Mouse (Mus musculus): ENCODE measurements around the gene Nphp4. TPM values are rescaled to one million over a fixed set of nuclear protein-coding genes. Genes with fewer than 3 reads are reported as not detected.

Gene Nphp4
- polyA plus RNA-seq (2015; fragmentation: Nextera tagmentation; extraction: Ambion mirVana), result 4.4 and 5.2 TPM in 2 replicates

DNA sequence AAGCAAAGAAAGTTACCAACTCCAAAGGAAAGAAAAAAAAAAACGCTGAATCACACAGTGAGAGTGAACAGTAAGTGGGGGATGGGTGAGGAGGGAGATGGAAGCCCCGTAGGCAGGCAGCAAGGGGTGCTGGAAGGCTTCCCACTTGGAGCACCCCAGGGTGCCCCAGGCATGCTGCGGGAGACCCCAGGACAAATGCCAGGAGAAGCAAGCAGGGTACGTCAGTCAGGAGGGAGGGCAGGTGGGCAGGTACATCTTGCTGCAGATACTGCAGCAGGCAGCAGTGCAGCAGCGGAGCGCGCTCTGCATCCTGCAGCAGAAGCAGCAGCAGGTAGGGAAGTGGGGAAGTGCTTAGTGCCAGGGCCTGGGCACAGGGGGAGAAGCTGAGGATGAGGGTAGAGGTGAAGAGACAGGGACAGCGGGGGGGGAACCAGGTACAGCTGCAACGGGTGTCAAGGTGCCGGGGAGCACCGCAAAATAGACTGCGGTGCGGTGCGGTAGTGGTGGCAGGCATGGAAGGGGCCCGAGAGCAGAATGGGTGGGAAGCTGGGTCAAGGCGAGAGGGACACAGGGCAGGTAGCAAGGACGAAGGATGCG lies at the start of gene Nphp4:
Nphp4 (plus strand) TSS at position 280 of the 597 bp plus-strand sequence.
- peaks cover 22% of the 10 kb centered on the region for H3K4me1 ChIP-seq
- no peak for ATAC-seq
- H3K4me3 ChIP-seq, result peak within 1 kb of the TSS; percentile 74
- peaks cover 10% of the 10 kb centered on the region; the same call in 1 of the 2 replicates for H3K27me3 ChIP-seq
- WGBS, result 2% methylated on average over 18 of the region's 18 CpGs
- H3K4me2 ChIP-seq, result peak within 1 kb of the TSS; percentile 76
- H3K9me3 ChIP-seq (replicated peaks), result 0 out of 2 replicates have a peak, but pooled peaks cover 6% of the 10 kb centered on the region
- peak within 1 kb of the TSS; percentile 91 for H3K9ac ChIP-seq
- H3K36me3 ChIP-seq (ENCODE audit: poor library complexity, severe bottlenecking), result 0 out of 2 replicates have a peak, but pooled peaks cover 10% of the 10 kb centered on the region
- H3K27ac ChIP-seq, result no peak within 1 kb of the TSS

DNA sequence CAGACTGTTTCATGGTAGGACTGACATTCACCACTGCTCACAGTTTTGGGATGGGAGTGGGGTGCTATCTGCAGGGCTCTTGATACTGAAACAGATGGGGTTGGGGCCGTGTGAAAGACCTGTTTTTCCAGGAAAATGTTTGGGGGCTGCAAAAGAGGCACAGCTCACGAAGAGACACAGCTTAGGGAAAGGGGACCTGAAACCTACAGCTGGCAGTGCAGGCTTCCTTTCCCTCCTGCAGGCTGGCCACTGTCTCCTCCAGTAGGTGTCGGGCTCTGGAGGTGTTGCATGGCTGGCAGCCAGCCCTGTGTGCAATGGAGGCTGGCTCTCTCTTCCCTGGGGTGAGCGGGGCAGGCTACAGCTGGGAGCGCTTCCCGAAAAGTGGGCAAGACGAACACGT lies 48.2 kb upstream of the Nphp4 start:
- no peak for ATAC-seq
- no peak overlapping the region for H3K4me2 ChIP-seq
- H3K9me3 ChIP-seq (replicated peaks), result no peaks in the 10 kb centered on the region
- peak overlapping the region; percentile 3; the same call in 1 of the 2 replicates for H3K27ac ChIP-seq
- no peaks in the 10 kb centered on the region for H3K27me3 ChIP-seq
- H3K4me3 ChIP-seq, result no peak overlapping the region
- WGBS, result 59% methylated on average over 8 of the region's 8 CpGs
- no peak overlapping the region for H3K9ac ChIP-seq
- H3K4me1 ChIP-seq, result peaks cover 5% of the 10 kb centered on the region; the same call in 1 of the 2 replicates
- no peaks in the 10 kb centered on the region for H3K36me3 ChIP-seq (ENCODE audit: poor library complexity, severe bottlenecking)

DNA sequence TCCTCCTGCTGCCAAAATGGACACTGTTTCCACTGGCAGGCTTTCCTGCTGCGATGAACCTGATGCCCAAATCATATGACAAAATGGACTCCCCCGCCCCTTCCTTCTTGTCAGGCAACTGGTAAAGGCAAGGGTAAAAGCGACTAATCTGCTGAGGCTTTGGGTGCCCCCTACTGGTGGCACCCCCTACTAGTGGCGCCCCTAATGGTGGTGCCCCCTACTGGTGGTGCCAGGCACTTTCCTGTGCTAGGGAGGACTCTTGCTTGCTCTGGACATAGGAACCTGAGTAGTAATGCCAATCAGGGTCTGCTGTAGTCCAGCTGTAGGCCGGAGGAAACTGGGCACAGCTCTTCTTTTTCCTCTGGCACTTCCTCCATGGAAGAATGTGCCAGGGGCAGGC lies 44.2 kb upstream of the Nphp4 start:
- no peak for ATAC-seq
- H3K9ac ChIP-seq, result no peak overlapping the region
- no peak overlapping the region for H3K4me3 ChIP-seq
- no peak overlapping the region for H3K4me2 ChIP-seq
- H3K36me3 ChIP-seq (ENCODE audit: poor library complexity, severe bottlenecking), result no peaks in the 10 kb centered on the region
- H3K27ac ChIP-seq, result no peak overlapping the region
- H3K9me3 ChIP-seq (replicated peaks), result no peaks in the 10 kb centered on the region
- H3K27me3 ChIP-seq, result no peaks in the 10 kb centered on the region
- 56% methylated on average over 5 of the region's 5 CpGs for WGBS
- H3K4me1 ChIP-seq, result peaks cover 11% of the 10 kb centered on the region; the same call in 1 of the 2 replicates

DNA sequence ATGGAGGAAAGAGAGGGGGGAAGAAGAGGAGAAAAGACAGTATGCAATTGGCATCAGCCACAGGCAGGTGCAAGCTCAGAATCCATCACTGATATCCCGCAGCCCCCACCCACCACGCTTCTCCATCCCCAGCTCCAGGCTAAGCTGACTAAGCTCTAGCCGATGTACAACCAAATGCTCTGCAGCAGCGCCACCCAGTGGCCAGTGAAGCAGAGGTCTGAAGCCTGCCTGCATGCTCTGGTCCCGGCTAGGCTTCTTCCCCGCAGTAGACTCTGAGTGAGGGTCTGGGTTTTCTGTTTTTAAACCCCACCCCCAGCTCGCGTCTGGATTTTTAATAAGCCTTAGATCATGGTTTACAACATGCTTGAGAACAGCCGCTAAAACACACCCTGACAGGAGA lies 41.7 kb upstream of the Nphp4 start:
- WGBS, result 2% methylated on average over 9 of the region's 9 CpGs
- Histone ChIP-seq H3K4me1 (peaks cover 5% of the 10 kb centered on the region), H3K9me3 (replicated peaks) (no peaks in the 10 kb centered on the region), H3K36me3 (ENCODE audit: poor library complexity, severe bottlenecking) (no peaks in the 10 kb centered on the region), H3K4me2 (peak overlapping the region; percentile 62), H3K9ac (peak overlapping the region; percentile 51), H3K27ac (no peak overlapping the region), H3K4me3 (peak overlapping the region; percentile 28), H3K27me3 (no peaks in the 10 kb centered on the region)
- peak; percentile 97 for ATAC-seq

DNA sequence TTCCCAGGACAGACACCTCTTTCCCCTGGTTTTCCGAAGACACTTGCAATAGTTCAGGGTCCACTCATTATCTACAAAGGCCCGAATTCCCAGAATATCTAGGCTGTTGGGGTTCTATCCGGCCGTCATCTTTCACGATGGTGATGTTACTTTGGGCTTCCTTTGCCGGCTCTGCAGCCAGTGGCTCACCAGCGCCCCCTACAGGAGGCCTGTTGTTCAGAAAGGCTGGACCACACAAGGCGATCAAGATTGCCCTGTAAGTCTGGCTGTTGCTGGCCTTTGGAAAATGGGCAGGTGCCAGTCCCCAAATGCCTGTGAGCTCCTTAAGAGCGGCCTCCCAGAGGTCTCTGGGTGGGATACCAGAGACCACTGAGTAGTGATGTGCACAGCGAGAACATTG lies 41.3 kb upstream of the Nphp4 start:
- peak overlapping the region; percentile 62 for H3K4me2 ChIP-seq
- H3K4me1 ChIP-seq, result peaks cover 5% of the 10 kb centered on the region
- peak overlapping the region; percentile 51 for H3K9ac ChIP-seq
- 8% methylated on average over 10 of the region's 10 CpGs for WGBS
- peak; percentile 72 for ATAC-seq
- peak overlapping the region; percentile 28 for H3K4me3 ChIP-seq
- H3K9me3 ChIP-seq (replicated peaks), result no peaks in the 10 kb centered on the region
- no peak overlapping the region for H3K27ac ChIP-seq
- H3K36me3 ChIP-seq (ENCODE audit: poor library complexity, severe bottlenecking), result no peaks in the 10 kb centered on the region
- no peaks in the 10 kb centered on the region for H3K27me3 ChIP-seq

DNA sequence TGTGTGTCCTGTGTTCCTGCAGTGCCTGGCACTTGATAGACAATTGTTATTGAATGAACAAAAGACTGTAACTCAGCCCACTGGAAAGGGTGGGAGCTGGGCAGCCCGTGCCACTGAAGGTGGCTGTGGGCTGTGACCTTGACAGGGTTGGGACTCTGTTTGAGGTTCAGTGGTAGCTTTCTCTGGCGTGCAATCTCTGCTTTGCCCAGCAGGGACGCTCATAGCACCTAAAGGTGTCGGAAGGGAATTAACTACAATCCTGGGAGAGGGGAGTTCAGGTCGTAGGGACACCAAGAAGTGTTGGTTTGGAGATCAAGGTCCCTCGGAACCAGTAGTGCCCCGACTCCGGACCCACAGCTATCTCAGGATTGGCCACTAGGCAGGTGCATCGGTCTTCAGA lies 35.6 kb upstream of the Nphp4 start:
- no peak overlapping the region for H3K4me2 ChIP-seq
- 63% methylated on average over 9 of the region's 9 CpGs for WGBS
- ATAC-seq, result no peak

DNA sequence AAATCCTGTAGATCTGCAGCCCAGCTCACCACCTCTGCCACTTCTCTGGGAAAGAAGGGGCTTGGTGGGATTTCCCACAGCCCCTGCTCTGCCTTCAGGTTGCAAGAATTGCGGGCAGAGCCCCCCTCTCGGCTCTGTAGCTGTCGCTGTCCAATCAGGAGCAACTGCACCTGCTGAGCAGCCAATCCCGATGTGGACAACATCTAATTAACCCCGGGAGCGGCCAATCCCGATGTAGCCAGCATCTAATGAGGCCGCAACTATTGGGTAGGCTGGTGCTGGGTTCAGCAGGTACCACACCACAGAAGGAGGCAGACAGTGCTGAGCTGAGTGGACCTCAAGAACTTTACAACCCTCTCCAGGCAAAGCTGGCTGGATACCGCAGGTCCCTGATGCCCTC lies 35.0 kb upstream of the Nphp4 start:
- H3K4me3 ChIP-seq, result no peak overlapping the region
- no peak overlapping the region; the same call in 1 of the 2 replicates for H3K4me2 ChIP-seq
- H3K36me3 ChIP-seq (ENCODE audit: poor library complexity, severe bottlenecking), result no peaks in the 10 kb centered on the region
- H3K27me3 ChIP-seq, result no peaks in the 10 kb centered on the region
- H3K4me1 ChIP-seq, result peaks cover 3% of the 10 kb centered on the region; the same call in 1 of the 2 replicates
- H3K9me3 ChIP-seq (replicated peaks), result no peaks in the 10 kb centered on the region
- H3K27ac ChIP-seq, result no peak overlapping the region
- H3K9ac ChIP-seq, result no peak overlapping the region
- no peak for ATAC-seq
- WGBS, result 30% methylated on average over 9 of the region's 9 CpGs

More for the DNA sequence above, 35.6 kb upstream of the Nphp4 start:
- H3K4me3 ChIP-seq, result no peak overlapping the region
- H3K27me3 ChIP-seq, result no peaks in the 10 kb centered on the region
- H3K27ac ChIP-seq, result no peak overlapping the region
- H3K9ac ChIP-seq, result no peak overlapping the region
- peaks cover 3% of the 10 kb centered on the region; the same call in 1 of the 2 replicates for H3K4me1 ChIP-seq
- H3K9me3 ChIP-seq (replicated peaks), result no peaks in the 10 kb centered on the region
- H3K36me3 ChIP-seq (ENCODE audit: poor library complexity, severe bottlenecking), result no peaks in the 10 kb centered on the region

DNA sequence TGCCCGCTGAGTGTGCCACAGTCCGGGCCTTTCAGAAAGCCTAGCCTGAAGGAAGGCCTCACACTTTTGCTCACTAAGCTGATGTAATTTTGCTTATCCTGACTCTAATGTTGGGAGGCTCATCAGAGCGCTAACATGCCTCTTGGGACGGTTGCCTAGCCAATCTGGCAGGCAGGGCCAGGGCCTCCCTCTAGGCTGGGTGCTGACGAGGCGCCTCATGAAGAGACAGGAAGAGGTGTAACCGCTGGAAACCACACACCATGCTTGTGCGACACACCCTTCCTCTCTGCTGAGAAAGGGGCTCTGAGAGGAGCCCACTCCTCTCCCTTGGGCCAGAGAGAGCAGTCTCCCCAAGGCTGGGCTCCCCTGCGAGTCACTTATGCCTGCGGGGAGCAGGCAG lies 30.3 kb upstream of the Nphp4 start:
- Histone ChIP-seq H3K27ac (no peak overlapping the region; the same call in 1 of the 2 replicates), H3K36me3 (ENCODE audit: poor library complexity, severe bottlenecking) (no peaks in the 10 kb centered on the region), H3K27me3 (no peaks in the 10 kb centered on the region), H3K4me3 (no peak overlapping the region), H3K4me1 (0 out of 2 replicates have a peak, but pooled peaks cover 3% of the 10 kb centered on the region), H3K4me2 (no peak overlapping the region), H3K9ac (peak overlapping the region; percentile 16; the same call in 1 of the 2 replicates), H3K9me3 (replicated peaks) (no peaks in the 10 kb centered on the region)
- ATAC-seq, result no peak
- 87% methylated on average over 10 of the region's 10 CpGs for WGBS

DNA sequence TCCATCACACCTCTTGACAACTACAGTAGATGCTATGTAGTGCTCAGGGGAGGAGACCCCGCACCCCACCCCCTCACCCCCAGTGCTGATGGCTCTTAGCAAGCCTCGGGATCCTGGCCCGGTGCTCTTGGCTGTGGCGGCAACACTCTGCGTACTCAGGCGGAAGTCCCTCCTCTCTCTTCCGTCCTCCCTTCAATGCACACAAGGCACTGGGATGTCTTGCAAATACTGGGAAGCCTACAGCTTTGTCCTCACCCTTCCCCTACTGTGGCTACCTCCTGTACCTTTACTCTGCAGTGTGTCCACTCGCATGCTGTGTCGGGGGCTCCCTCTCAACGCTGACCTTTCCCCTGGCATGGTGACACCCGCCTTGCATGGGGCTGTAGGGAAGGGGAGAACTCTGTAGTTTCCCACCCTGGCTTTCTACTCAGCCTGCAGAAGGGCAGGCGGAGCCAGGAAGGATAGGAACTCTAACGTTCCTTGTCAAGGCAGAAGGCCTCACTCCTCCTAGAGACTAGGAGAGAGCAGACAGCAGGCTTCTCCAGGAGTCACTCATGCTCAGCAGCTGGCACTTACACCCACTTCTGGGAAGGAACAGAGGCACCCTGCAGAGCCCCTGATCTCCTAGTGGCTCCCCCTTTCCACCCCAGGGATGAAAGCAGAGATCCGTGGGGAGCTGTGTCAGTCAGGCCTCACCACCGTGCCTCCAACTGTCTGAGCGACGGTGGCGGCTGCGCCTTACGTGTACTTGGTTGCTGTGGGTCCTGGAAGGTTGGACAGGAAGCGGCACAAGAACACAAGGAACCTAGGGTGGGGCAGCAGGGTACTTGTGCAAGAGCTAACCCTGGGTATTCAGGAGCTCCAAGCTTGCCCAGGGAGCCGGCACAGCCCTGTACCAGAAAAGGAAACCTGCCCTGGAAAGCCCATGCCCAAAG lies 28.5 kb upstream of the Nphp4 start:
- no peak overlapping the region for H3K27ac ChIP-seq
- H3K4me1 ChIP-seq, result peaks cover 4% of the 10 kb centered on the region
- H3K36me3 ChIP-seq (ENCODE audit: poor library complexity, severe bottlenecking), result no peaks in the 10 kb centered on the region
- H3K27me3 ChIP-seq, result no peaks in the 10 kb centered on the region
- 86% methylated on average over 21 of the region's 22 CpGs for WGBS
- no peak for ATAC-seq
- H3K4me2 ChIP-seq, result no peak overlapping the region
- no peak overlapping the region for H3K4me3 ChIP-seq
- H3K9me3 ChIP-seq (replicated peaks), result no peaks in the 10 kb centered on the region
- H3K9ac ChIP-seq, result no peak overlapping the region

DNA sequence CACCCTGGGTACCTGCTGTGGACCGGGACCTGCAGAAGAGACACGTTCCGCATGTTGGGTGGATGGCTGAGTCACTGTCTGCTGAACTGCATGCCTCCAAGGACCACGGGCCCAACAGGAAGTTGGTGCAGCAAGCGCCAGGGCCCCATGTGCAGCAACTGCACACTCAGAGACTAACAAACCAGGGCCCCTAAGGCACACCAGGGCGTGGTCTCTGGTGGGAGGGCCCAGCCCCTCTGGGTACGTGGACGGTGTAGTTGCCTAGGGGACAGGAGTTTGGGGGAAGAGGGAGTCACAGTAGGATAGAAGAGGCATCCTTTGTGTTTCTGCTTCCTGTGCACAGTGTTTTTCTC lies 27.9 kb upstream of the Nphp4 start:
- 73% methylated on average over 8 of the region's 8 CpGs for WGBS
- Histone ChIP-seq H3K9ac (no peak overlapping the region), H3K36me3 (ENCODE audit: poor library complexity, severe bottlenecking) (no peaks in the 10 kb centered on the region), H3K27me3 (no peaks in the 10 kb centered on the region), H3K4me1 (peaks cover 9% of the 10 kb centered on the region), H3K4me3 (no peak overlapping the region), H3K27ac (no peak overlapping the region), H3K4me2 (no peak overlapping the region), H3K9me3 (replicated peaks) (no peaks in the 10 kb centered on the region)
- no peak for ATAC-seq

DNA sequence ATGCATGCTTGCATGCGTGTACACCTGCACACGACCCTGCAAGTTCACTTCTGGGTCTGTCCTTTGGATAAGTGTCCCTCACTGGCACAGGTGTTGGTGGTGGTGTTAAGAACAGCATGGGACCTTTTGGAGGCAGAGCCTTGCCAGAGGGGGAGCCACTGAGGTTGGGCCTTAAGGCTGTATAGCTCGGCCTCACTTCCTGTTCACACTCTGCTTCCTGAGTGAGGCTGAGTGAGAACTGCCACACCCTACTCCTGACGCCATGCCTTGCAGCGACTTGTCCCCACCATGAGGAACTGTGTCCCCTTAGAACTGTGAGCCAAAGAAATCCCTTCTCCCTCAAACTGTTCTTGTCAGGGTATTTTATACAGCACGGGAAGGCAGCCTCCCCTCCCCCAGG lies 25.1 kb upstream of the Nphp4 start:
- no peaks in the 10 kb centered on the region for H3K36me3 ChIP-seq (ENCODE audit: poor library complexity, severe bottlenecking)
- no peak overlapping the region for H3K4me3 ChIP-seq
- no peak for ATAC-seq
- no peak overlapping the region for H3K27ac ChIP-seq
- H3K9me3 ChIP-seq (replicated peaks), result no peaks in the 10 kb centered on the region
- H3K4me1 ChIP-seq, result peaks cover 9% of the 10 kb centered on the region
- 91% methylated on average over 6 of the region's 6 CpGs for WGBS
- H3K27me3 ChIP-seq, result no peaks in the 10 kb centered on the region
- H3K4me2 ChIP-seq, result no peak overlapping the region
- no peak overlapping the region for H3K9ac ChIP-seq

DNA sequence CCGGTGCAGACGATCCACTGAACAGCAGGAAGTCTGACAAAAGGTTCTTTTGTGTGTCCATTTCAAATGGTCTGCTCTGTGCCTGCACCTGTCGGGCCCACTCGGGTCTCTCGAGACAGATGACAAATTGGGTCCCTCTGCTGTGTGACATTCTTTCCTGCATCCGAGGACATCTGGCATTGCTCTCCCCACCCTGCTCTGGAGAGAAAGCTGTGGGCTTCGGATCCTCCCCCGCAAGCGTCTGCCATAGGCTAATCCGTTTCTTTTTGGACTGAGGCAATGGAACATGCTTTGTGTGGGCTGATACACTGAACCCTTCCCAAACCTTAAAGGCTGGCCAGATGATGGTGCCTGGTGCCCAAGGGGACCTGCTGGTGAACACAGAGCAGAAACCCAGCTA lies 23.4 kb upstream of the Nphp4 start:
- WGBS, result 40% methylated on average over 10 of the region's 10 CpGs
- H3K4me3 ChIP-seq, result no peak overlapping the region
- H3K4me1 ChIP-seq, result peaks cover 9% of the 10 kb centered on the region
- H3K4me2 ChIP-seq, result no peak overlapping the region
- ATAC-seq, result no peak; the same call in 1 of the 2 replicates
- 0 out of 2 replicates have a peak overlapping the region, but pooled peaks have one; percentile 32 for H3K27ac ChIP-seq
- no peaks in the 10 kb centered on the region for H3K9me3 ChIP-seq (replicated peaks)
- no peaks in the 10 kb centered on the region for H3K27me3 ChIP-seq
- H3K9ac ChIP-seq, result no peak overlapping the region
- H3K36me3 ChIP-seq (ENCODE audit: poor library complexity, severe bottlenecking), result no peaks in the 10 kb centered on the region
